Mouse (Mus musculus) limb, embryonic 15.5 days (tissue): Measurements from ENCODE around the gene Myadm. TPM values are rescaled to one million over a fixed set of nuclear protein-coding genes. Genes with fewer than 3 reads are reported as not detected.

Experiments used
- ATAC-seq: fragments of 200-750 bp; cut with Nextera tagmentation; 2 replicates; pipeline ENCODE4 v1.8.0; 2017; ENCODE audit warnings: low read depth, moderate TSS enrichment; ENCODE audit not compliant: insufficient number of reproducible peaks, low FRiP score, low TSS enrichment
- H3K27ac ChIP-seq: fragments of 300-500 bp; sonication (generic); 2 replicates; pipeline ENCODE4 v1.5.1; 2015; ENCODE audit warnings: moderate library complexity, mild to moderate bottlenecking, inconsistent platforms
- H3K27me3 ChIP-seq: fragments of 300-500 bp; sonication (generic); 2 replicates; pipeline ENCODE4 v1.6.1; 2015; ENCODE audit warnings: inconsistent platforms
- H3K36me3 ChIP-seq: fragments of 300-500 bp; sonication (generic); 2 replicates; pipeline ENCODE4 v1.6.1; 2015; ENCODE audit warnings: inconsistent platforms
- H3K4me1 ChIP-seq: fragments of 300-500 bp; sonication (generic); 2 replicates; pipeline ENCODE4 v1.6.1; 2015; ENCODE audit warnings: inconsistent platforms
- H3K4me2 ChIP-seq: fragments of 300-500 bp; sonication (generic); 2 replicates; pipeline ENCODE4 v1.6.1; 2015; ENCODE audit warnings: mild to moderate bottlenecking, inconsistent platforms
- H3K4me3 ChIP-seq: fragments of 300-500 bp; sonication (generic); 2 replicates; pipeline ENCODE4 v1.5.1; 2015; ENCODE audit warnings: mild to moderate bottlenecking, inconsistent platforms
- H3K9ac ChIP-seq: fragments of 300-500 bp; sonication (generic); 2 replicates; pipeline ENCODE4 v1.6.1; 2015; ENCODE audit warnings: inconsistent platforms
- H3K9me3 ChIP-seq: fragments of 300-500 bp; sonication (generic); 2 replicates; pipeline ENCODE4 v1.6.1; 2016; ENCODE audit warnings: inconsistent platforms
- WGBS: fragments of 180-500 bp; shearing (Covaris S2); methylation state at CpG from one replicate; pipeline ENCODE4 v1.1.7; 2015; 5-methylcytosine and 5-hydroxymethylcytosine counted together
- polyA plus RNA-seq: library from polyadenylated mRNA; unstranded; fragments of >200 nt; fragmentation: Nextera tagmentation; extraction: Ambion mirVana; gene quantifications from 2 replicates; pipeline ENCODE4 v1.2.1, GENCODE M21; 2015

Gene Myadm
- polyA plus RNA-seq, 1 experiment from 2014 or later: 125 TPM

- 19% methylated on average over 31 of the region's 31 CpGs for WGBS
- Histone ChIP-seq H3K36me3 (no peaks in the 10 kb centered on the region), H3K4me1 (peaks cover 21% of the 10 kb centered on the region), H3K9ac (no peak overlapping the region), H3K4me3 (0 out of 2 replicates have a peak overlapping the region, but pooled peaks have one; percentile 3), H3K27ac (no peak overlapping the region), H3K9me3 (no peaks in the 10 kb centered on the region), H3K4me2 (peak overlapping the region; percentile 34), H3K27me3 (peaks cover 5% of the 10 kb centered on the region; the same call in 1 of the 2 replicates)
- no peak for ATAC-seq
Measured at GRCm38 (mm10) chr7:3329776-3330546, 41.1 kb downstream of the Myadm start.

GRCm38 (mm10) chr7:3331171-3331570 is 42.3 kb downstream of the Myadm start:
- Histone ChIP-seq H3K9me3 (no peaks in the 10 kb centered on the region), H3K9ac (no peak overlapping the region), H3K4me1 (peaks cover 21% of the 10 kb centered on the region), H3K36me3 (no peaks in the 10 kb centered on the region), H3K4me3 (peak overlapping the region; percentile 68), H3K4me2 (peak overlapping the region; percentile 59), H3K27me3 (peaks cover 5% of the 10 kb centered on the region; the same call in 1 of the 2 replicates), H3K27ac (peak overlapping the region; percentile 92)
- ATAC-seq: no peak
- 53% methylated on average over 6 of the region's 6 CpGs for WGBS

DNA sequence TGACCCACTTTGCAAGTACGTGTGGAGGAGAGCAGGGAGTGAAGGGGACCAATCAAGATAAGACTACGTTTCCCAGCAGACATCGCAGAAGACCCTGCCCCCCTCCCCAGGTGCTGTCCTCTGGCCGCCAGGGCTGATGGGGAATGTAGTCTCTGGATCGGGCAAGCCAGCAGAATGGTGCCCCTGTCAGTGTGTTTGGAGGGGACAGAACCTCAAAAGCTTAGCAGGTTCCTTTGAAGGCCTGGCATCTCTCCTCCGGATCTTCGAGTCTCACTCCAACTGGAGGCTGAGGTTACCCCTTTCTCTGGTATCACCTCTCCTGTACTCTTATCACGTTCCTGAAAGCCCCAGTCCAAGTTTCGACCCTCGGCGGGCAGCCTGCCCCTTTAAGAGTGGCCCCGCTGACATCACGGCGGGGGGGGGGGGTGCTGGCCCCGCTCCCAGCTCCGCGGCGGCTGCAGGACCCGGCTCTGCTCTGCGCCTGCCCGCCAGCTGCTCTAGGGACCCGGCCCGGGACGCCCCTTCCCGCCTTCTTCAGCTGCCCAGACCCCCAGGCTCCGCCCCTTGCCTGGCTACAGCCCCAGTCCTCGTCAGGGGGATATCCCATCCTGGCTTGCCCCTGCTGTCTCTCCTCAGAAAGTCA is 42.8 kb downstream of the Myadm start:
- ATAC-seq: peak; percentile 93
- Histone ChIP-seq H3K27me3 (peaks cover 5% of the 10 kb centered on the region; the same call in 1 of the 2 replicates), H3K9ac (0 out of 2 replicates have a peak overlapping the region, but pooled peaks have one; percentile 21), H3K9me3 (no peaks in the 10 kb centered on the region), H3K36me3 (no peaks in the 10 kb centered on the region), H3K27ac (peak overlapping the region; percentile 92), H3K4me1 (peaks cover 21% of the 10 kb centered on the region), H3K4me3 (peak overlapping the region; percentile 68), H3K4me2 (peak overlapping the region; percentile 59)
- WGBS: under 1% methylated on average over 22 of the region's 27 CpGs

GRCm38 (mm10) chr7:3332224-3332615 is 43.3 kb downstream of the Myadm start:
- Histone ChIP-seq H3K27ac (peak overlapping the region; percentile 92), H3K4me2 (peak overlapping the region; percentile 59), H3K9ac (0 out of 2 replicates have a peak overlapping the region, but pooled peaks have one; percentile 21), H3K4me1 (peaks cover 21% of the 10 kb centered on the region), H3K36me3 (no peaks in the 10 kb centered on the region), H3K4me3 (peak overlapping the region; percentile 68), H3K9me3 (no peaks in the 10 kb centered on the region), H3K27me3 (peaks cover 5% of the 10 kb centered on the region; the same call in 1 of the 2 replicates)
- WGBS: 3% methylated on average over 4 of the region's 4 CpGs
- ATAC-seq: no peak

GRCm38 (mm10) chr7:3332619-3333521 is 44.0 kb downstream of the Myadm start, which contains the start of gene Cacng7:
TSS of gene Cacng7 (plus strand) at chr7:3332955.
- H3K9ac ChIP-seq: peak within 1 kb of the TSS; percentile 67
- peak within 1 kb of the TSS; percentile 68 for H3K4me3 ChIP-seq
- H3K27me3 ChIP-seq: peaks cover 5% of the 10 kb centered on the region; the same call in 1 of the 2 replicates
- WGBS: under 1% methylated on average over 43 of the region's 65 CpGs
- peak within 1 kb of the TSS; percentile 59 for H3K4me2 ChIP-seq
- H3K27ac ChIP-seq: peak within 1 kb of the TSS; percentile 92
- peaks cover 21% of the 10 kb centered on the region for H3K4me1 ChIP-seq
- ATAC-seq: 0 out of 2 replicates have a peak, but pooled peaks have one; percentile 26
- no peaks in the 10 kb centered on the region for H3K9me3 ChIP-seq
- no peaks in the 10 kb centered on the region for H3K36me3 ChIP-seq

DNA sequence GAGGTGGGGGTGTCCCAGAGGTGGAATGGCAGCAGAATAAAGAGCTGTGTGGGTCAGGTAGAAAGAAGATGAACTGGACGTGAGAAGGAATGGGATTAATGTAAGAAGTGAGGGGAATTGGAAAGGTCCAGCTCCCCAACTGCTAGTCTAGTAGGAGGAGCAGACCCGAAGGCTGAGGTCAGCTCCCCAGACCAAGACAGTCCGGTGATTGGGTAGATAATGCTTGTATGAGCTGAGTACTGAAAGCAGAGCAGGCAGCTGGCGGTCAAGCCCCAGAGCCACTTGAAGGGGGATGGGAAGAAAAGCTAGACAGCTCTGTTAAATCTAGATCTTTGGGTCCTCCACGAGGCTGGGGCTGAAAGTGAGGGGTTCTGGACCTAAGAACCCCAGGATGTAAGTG is 44.7 kb downstream of the Myadm start:
- ATAC-seq: no peak
- peak overlapping the region; percentile 67; the same call in 1 of the 2 replicates for H3K9ac ChIP-seq
- peaks cover 5% of the 10 kb centered on the region; the same call in 1 of the 2 replicates for H3K27me3 ChIP-seq
- WGBS: 12% methylated on average over 5 of the region's 5 CpGs
- no peaks in the 10 kb centered on the region for H3K36me3 ChIP-seq
- H3K4me1 ChIP-seq: peaks cover 21% of the 10 kb centered on the region
- H3K9me3 ChIP-seq: no peaks in the 10 kb centered on the region
- H3K4me2 ChIP-seq: peak overlapping the region; percentile 59
- H3K27ac ChIP-seq: peak overlapping the region; percentile 92
- H3K4me3 ChIP-seq: peak overlapping the region; percentile 68

DNA sequence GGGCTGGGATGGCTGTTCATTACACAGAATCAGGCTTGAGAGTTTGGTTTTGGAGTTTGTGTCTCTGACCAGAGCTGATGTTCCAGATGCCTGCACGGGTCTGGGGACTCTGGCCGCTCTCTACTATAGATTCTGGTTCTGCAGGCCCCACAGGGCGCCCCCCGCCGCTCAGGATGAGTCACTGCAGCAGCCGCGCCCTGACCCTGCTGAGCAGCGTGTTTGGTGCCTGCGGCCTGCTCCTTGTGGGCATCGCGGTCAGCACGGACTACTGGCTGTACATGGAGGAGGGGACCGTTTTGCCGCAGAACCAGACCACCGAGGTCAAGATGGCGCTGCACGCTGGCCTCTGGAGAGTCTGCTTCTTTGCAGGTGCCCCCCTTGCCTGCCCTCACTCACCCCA is 47.5 kb downstream of the Myadm start:
- H3K4me3 ChIP-seq: no peak overlapping the region
- WGBS: 71% methylated on average over 17 of the region's 17 CpGs
- H3K9ac ChIP-seq: no peak overlapping the region

DNA sequence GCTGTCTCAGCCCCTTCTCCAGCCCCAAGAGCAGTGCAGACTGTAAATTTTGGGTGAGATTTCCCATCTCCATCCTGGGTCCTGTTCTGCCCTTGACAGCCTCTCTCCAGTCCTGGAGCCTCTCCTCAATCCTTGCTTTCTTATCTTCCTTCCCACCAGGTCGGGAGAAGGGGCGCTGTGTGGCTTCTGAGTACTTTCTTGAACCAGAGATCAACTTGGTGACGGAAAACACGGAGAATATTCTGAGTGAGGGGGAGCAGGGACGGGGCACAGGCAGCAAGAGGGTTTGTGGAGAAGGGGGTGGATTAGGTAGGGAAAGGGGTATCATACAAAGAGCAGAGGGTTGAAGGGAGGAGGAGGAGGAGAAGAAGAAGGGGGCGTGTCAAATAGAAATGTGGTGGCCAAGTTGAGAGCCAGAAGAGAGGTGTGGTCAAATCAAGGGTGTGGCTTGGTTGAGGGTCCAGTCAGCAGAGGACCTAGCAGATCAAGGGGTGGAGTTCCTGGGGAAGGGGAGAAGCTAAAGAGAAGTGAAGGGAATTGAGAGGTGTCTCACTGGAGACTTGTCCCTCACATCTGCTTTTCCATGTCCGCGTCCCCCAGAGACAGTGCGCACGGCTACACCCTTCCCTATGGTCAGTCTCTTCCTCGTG is 49.5 kb downstream of the Myadm start:
- Histone ChIP-seq H3K4me1 (peaks cover 3% of the 10 kb centered on the region; the same call in 1 of the 2 replicates), H3K9me3 (no peaks in the 10 kb centered on the region), H3K36me3 (peaks cover 31% of the 10 kb centered on the region), H3K4me3 (no peak overlapping the region), H3K27me3 (no peaks in the 10 kb centered on the region), H3K4me2 (no peak overlapping the region), H3K27ac (no peak overlapping the region), H3K9ac (no peak overlapping the region)
- ATAC-seq: no peak
- 80% methylated on average over 11 of the region's 11 CpGs for WGBS

More for the DNA sequence above, 47.5 kb downstream of the Myadm start:
- H3K9me3 ChIP-seq: no peaks in the 10 kb centered on the region
- ATAC-seq: no peak
- H3K36me3 ChIP-seq: peaks cover 15% of the 10 kb centered on the region
- H3K27ac ChIP-seq: no peak overlapping the region
- H3K27me3 ChIP-seq: no peaks in the 10 kb centered on the region
- no peak overlapping the region for H3K4me2 ChIP-seq
- H3K4me1 ChIP-seq: peaks cover 9% of the 10 kb centered on the region; the same call in 1 of the 2 replicates

GRCm38 (mm10) chr7:3339010-3339409 is 50.1 kb downstream of the Myadm start:
- no peak overlapping the region for H3K9ac ChIP-seq
- H3K4me2 ChIP-seq: no peak overlapping the region
- H3K9me3 ChIP-seq: no peaks in the 10 kb centered on the region
- no peak for ATAC-seq
- H3K27ac ChIP-seq: no peak overlapping the region
- H3K4me1 ChIP-seq: no peaks in the 10 kb centered on the region
- no peaks in the 10 kb centered on the region for H3K27me3 ChIP-seq
- peaks cover 35% of the 10 kb centered on the region for H3K36me3 ChIP-seq
- WGBS: 90% methylated on average over 11 of the region's 11 CpGs
- no peak overlapping the region for H3K4me3 ChIP-seq

GRCm38 (mm10) chr7:3343861-3344260 is 55.0 kb downstream of the Myadm start:
- 81% methylated on average over 3 of the region's 3 CpGs for WGBS
- H3K27ac ChIP-seq: no peak overlapping the region
- H3K36me3 ChIP-seq: peaks cover 69% of the 10 kb centered on the region
- H3K9me3 ChIP-seq: no peaks in the 10 kb centered on the region
- no peaks in the 10 kb centered on the region for H3K4me1 ChIP-seq
- H3K4me3 ChIP-seq: no peak overlapping the region
- H3K9ac ChIP-seq: no peak overlapping the region
- no peaks in the 10 kb centered on the region for H3K27me3 ChIP-seq
- ATAC-seq: no peak
- no peak overlapping the region for H3K4me2 ChIP-seq

DNA sequence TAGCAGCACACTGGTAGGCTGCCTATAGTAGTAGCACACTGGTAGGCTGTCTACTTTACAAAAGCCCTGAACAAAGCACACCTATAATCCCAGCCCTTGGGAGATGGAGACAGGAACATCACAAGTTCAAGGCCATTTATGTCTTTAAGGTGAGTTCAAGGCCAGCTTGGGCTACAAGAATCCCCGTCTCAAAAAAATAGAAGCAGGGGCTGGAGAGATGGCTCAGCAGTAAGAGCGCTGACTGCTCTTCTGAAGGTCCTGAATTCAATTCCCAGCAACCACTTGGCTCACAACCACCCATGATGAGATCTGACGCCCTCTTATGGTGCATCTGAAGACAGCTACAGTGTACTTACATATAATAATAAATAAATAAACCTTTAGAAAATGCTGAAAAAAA is 56.4 kb downstream of the Myadm start:
- H3K27me3 ChIP-seq: no peaks in the 10 kb centered on the region
- WGBS: 90% methylated on average over 3 of the region's 3 CpGs
- no peak overlapping the region for H3K4me3 ChIP-seq
- H3K36me3 ChIP-seq: peaks cover 74% of the 10 kb centered on the region
- H3K27ac ChIP-seq: no peak overlapping the region
- no peak overlapping the region for H3K4me2 ChIP-seq
- H3K9me3 ChIP-seq: no peaks in the 10 kb centered on the region
- ATAC-seq: no peak
- no peak overlapping the region for H3K9ac ChIP-seq
- H3K4me1 ChIP-seq: no peaks in the 10 kb centered on the region
